Mouse (Mus musculus) heart, embryonic 13.5 days (tissue): Measurements from ENCODE around the gene Dlx5. TPM values are rescaled to one million over a fixed set of nuclear protein-coding genes. Genes with fewer than 3 reads are reported as not detected.

Experiments used
- ATAC-seq: fragments of 200-750 bp; cut with Nextera tagmentation; 2 replicates; pipeline ENCODE4 v1.8.0; 2017; ENCODE audit warnings: moderate TSS enrichment; ENCODE audit not compliant: insufficient number of reproducible peaks, low FRiP score, low TSS enrichment; ENCODE audit errors: extremely low read depth
- H3K27ac ChIP-seq: fragments of 300-500 bp; sonication (generic); replicated peaks from 2 replicates; pipeline ENCODE4 v1.5.1; 2015; ENCODE audit warnings: moderate library complexity, mild to moderate bottlenecking, inconsistent platforms
- H3K27me3 ChIP-seq: fragments of 300-500 bp; sonication (generic); replicated peaks from 2 replicates; pipeline ENCODE4 v1.6.1; 2015; ENCODE audit warnings: mild to moderate bottlenecking, inconsistent platforms
- H3K36me3 ChIP-seq: fragments of 300-500 bp; sonication (generic); 2 replicates; pipeline ENCODE4 v1.6.1; 2015; ENCODE audit warnings: mild to moderate bottlenecking, inconsistent platforms
- H3K4me1 ChIP-seq: fragments of 300-500 bp; sonication (generic); 2 replicates; pipeline ENCODE4 v1.6.1; 2015; ENCODE audit warnings: inconsistent platforms
- H3K4me2 ChIP-seq: fragments of 300-500 bp; sonication (generic); 2 replicates; pipeline ENCODE4 v1.6.1; 2015; ENCODE audit warnings: inconsistent platforms, mild to moderate bottlenecking, moderate library complexity
- H3K4me3 ChIP-seq: fragments of 300-500 bp; sonication (generic); 2 replicates; pipeline ENCODE4 v1.5.1; 2015; ENCODE audit warnings: moderate library complexity, mild to moderate bottlenecking, inconsistent platforms
- H3K9ac ChIP-seq: fragments of 300-500 bp; sonication (generic); 2 replicates; pipeline ENCODE4 v1.6.1; 2015; ENCODE audit warnings: inconsistent platforms, mild to moderate bottlenecking, moderate library complexity
- H3K9me3 ChIP-seq: fragments of 300-500 bp; sonication (generic); 2 replicates; pipeline ENCODE4 v1.6.1; 2016; ENCODE audit warnings: inconsistent platforms
- WGBS: fragments of 180-500 bp; shearing (Covaris S2); methylation state at CpG from one replicate; pipeline ENCODE4 v1.1.7; 2015; ENCODE audit warnings: mixed read lengths; 5-methylcytosine and 5-hydroxymethylcytosine counted together
- polyA plus RNA-seq: library from polyadenylated mRNA; unstranded; fragments of >200 nt; fragmentation: Nextera tagmentation; extraction: Ambion mirVana; gene quantifications from 2 replicates; pipeline ENCODE4 v1.2.1, GENCODE M21; 2015

Dlx5 gene
- polyA plus RNA-seq, 1 experiment from 2014 or later: 1.1 TPM

GRCm38 (mm10) chr6:6830446-6830845, 51.4 kb downstream of the Dlx5 start:
- Histone ChIP-seq H3K4me2 (peak overlapping the region; percentile 32), H3K27ac (peak overlapping the region; percentile 3; the same call in 1 of the 2 replicates), H3K4me1 (0 out of 2 replicates have a peak, but pooled peaks cover 10% of the 10 kb centered on the region), H3K27me3 (no peaks in the 10 kb centered on the region), H3K4me3 (no peak overlapping the region), H3K36me3 (no peaks in the 10 kb centered on the region), H3K9ac (no peak overlapping the region), H3K9me3 (no peaks in the 10 kb centered on the region)
- WGBS: 38% methylated on average over 7 of the region's 7 CpGs
- ATAC-seq: no peak

Other genes starting within 250 kb of the Dlx5 start
- not detected in 2 replicates for gene Dlx6, start 18.8 kb downstream of the Dlx5 start, polyA plus RNA-seq
- gene Sdhaf3, start 73.9 kb upstream of the Dlx5 start, polyA plus RNA-seq: 4.6 and 5.0 TPM in 2 replicates